Mouse (Mus musculus): ENCODE measurements around the gene Gm49321. TPM values are rescaled to one million over a fixed set of nuclear protein-coding genes. Genes with fewer than 3 reads are reported as not detected.

The Gm49321 gene
- polyA plus RNA-seq (2014; fragmentation: Illumina TruSeq; extraction: RNeasy Lipid Tissue Mini Kit (QIAGEN cat#74804); ENCODE audit: insufficient read depth, low read depth, low replicate concordance), result 1.2 TPM

GRCm38 (mm10) chr12:73937353-73937752, at the start of gene Gm49321:
TSS of gene Gm49321 (plus strand) at chr12:73937653.

GRCm38 (mm10) chr12:73964291-73965281, 27.1 kb downstream of the Gm49321 start, which contains the start of gene Snapc1:
TSS of gene Snapc1 (plus strand) at chr12:73964481.

GRCm38 (mm10) chr12:73997297-73998127, 60.1 kb downstream of the Gm49321 start, which contains the start of gene Syt16:
TSS of gene Syt16 (plus strand) at chr12:73997661.

Other genes starting within 250 kb of the Gm49321 start
- 16.2 TPM for gene Hif1a, start 36.3 kb upstream of the Gm49321 start, polyA plus RNA-seq (2014; fragmentation: Illumina TruSeq; extraction: RNeasy Lipid Tissue Mini Kit (QIAGEN cat#74804); ENCODE audit: insufficient read depth, low read depth, low replicate concordance)
- 8.6 TPM for gene Snapc1, start 26.8 kb downstream of the Gm49321 start, polyA plus RNA-seq (2014; fragmentation: Illumina TruSeq; extraction: RNeasy Lipid Tissue Mini Kit (QIAGEN cat#74804); ENCODE audit: insufficient read depth, low read depth, low replicate concordance)
- gene Syt16, start 60.0 kb downstream of the Gm49321 start, polyA plus RNA-seq (2014; fragmentation: Illumina TruSeq; extraction: RNeasy Lipid Tissue Mini Kit (QIAGEN cat#74804); ENCODE audit: insufficient read depth, low read depth, low replicate concordance), result not detected

All from lung, adult 10 weeks (tissue).